Mouse (Mus musculus): ENCODE measurements around the gene Rbp1. TPM values are rescaled to one million over a fixed set of nuclear protein-coding genes. Genes with fewer than 3 reads are reported as not detected.
A peak's percentile ranks its signal among the peaks of the same experiment; 100 is the strongest.

The Rbp1 gene
- polyA plus RNA-seq, 1 experiment from 2014 or later, result 63.0 TPM

- H3K4me1 ChIP-seq, result peaks cover 5% of the 10 kb centered on the region; the same call in 1 of the 2 replicates
- H3K9me3 ChIP-seq, result no peaks in the 10 kb centered on the region
- no peaks in the 10 kb centered on the region for H3K27me3 ChIP-seq (replicated peaks; ENCODE audit: low read depth, poor library complexity, severe bottlenecking)
- H3K4me3 ChIP-seq, result no peak overlapping the region
- 41% methylated on average over 4 of the region's 4 CpGs for WGBS
- no peak overlapping the region for H3K27ac ChIP-seq (replicated peaks)
- H3K36me3 ChIP-seq (replicated peaks), result no peaks in the 10 kb centered on the region
- no peak for DNase-seq (ENCODE audit: low spot score)
Measured at GRCm38 (mm10) chr9:98482256-98482655, 59.5 kb downstream of the Rbp1 start.

GRCm38 (mm10) chr9:98485020-98485419, 62.3 kb downstream of the Rbp1 start:
- Histone ChIP-seq H3K27me3 (replicated peaks; ENCODE audit: low read depth, poor library complexity, severe bottlenecking) (no peaks in the 10 kb centered on the region), H3K4me3 (no peak overlapping the region), H3K36me3 (replicated peaks) (no peaks in the 10 kb centered on the region), H3K9me3 (no peaks in the 10 kb centered on the region), H3K4me1 (peaks cover 13% of the 10 kb centered on the region), H3K27ac (replicated peaks) (no peak overlapping the region)
- DNase-seq (ENCODE audit: low spot score), result no peak
- WGBS, result 81% methylated on average over 7 of the region's 7 CpGs

- 85% methylated on average over 3 of the region's 3 CpGs for WGBS
- H3K36me3 ChIP-seq (replicated peaks), result no peaks in the 10 kb centered on the region
- no peak for DNase-seq (ENCODE audit: low spot score)
- peaks cover 16% of the 10 kb centered on the region for H3K4me1 ChIP-seq
- no peak within 1 kb of the TSS for H3K27ac ChIP-seq (replicated peaks)
- no peaks in the 10 kb centered on the region for H3K9me3 ChIP-seq
- no peak within 1 kb of the TSS for H3K4me3 ChIP-seq
- H3K27me3 ChIP-seq (replicated peaks; ENCODE audit: low read depth, poor library complexity, severe bottlenecking), result no peaks in the 10 kb centered on the region
Measured at GRCm38 (mm10) chr9:98485815-98486214, 63.1 kb downstream of the Rbp1 start, which contains the start of gene Rbp2. Gene Rbp2, plus strand, starts transcription at chr9:98486115.

GRCm38 (mm10) chr9:98487273-98487672, 64.5 kb downstream of the Rbp1 start:
- no peak for DNase-seq (ENCODE audit: low spot score)
- Histone ChIP-seq H3K36me3 (replicated peaks) (no peaks in the 10 kb centered on the region), H3K9me3 (no peaks in the 10 kb centered on the region), H3K4me1 (peaks cover 13% of the 10 kb centered on the region), H3K4me3 (no peak overlapping the region), H3K27ac (replicated peaks) (no peak overlapping the region), H3K27me3 (replicated peaks; ENCODE audit: low read depth, poor library complexity, severe bottlenecking) (no peaks in the 10 kb centered on the region)
- WGBS, result 68% methylated on average over 6 of the region's 6 CpGs

GRCm38 (mm10) chr9:98489532-98489931, 66.8 kb downstream of the Rbp1 start:
- no peak overlapping the region for H3K4me3 ChIP-seq
- H3K27me3 ChIP-seq (replicated peaks; ENCODE audit: low read depth, poor library complexity, severe bottlenecking), result no peaks in the 10 kb centered on the region
- H3K4me1 ChIP-seq, result peaks cover 13% of the 10 kb centered on the region
- no peaks in the 10 kb centered on the region for H3K36me3 ChIP-seq (replicated peaks)
- no peak overlapping the region; the same call in 1 of the 2 replicates for H3K27ac ChIP-seq (replicated peaks)
- H3K9me3 ChIP-seq, result no peaks in the 10 kb centered on the region
- WGBS, result 83% methylated on average over 4 of the region's 4 CpGs
- no peak for DNase-seq (ENCODE audit: low spot score)

GRCm38 (mm10) chr9:98490128-98490527, 67.4 kb downstream of the Rbp1 start:
- H3K4me3 ChIP-seq, result no peak overlapping the region
- peaks cover 13% of the 10 kb centered on the region for H3K4me1 ChIP-seq
- 50% methylated on average over 4 of the region's 4 CpGs for WGBS
- DNase-seq (ENCODE audit: low spot score), result no peak
- H3K27ac ChIP-seq (replicated peaks), result peak overlapping the region; percentile 24; the same call in 1 of the 2 replicates
- no peaks in the 10 kb centered on the region for H3K27me3 ChIP-seq (replicated peaks; ENCODE audit: low read depth, poor library complexity, severe bottlenecking)
- H3K36me3 ChIP-seq (replicated peaks), result no peaks in the 10 kb centered on the region
- no peaks in the 10 kb centered on the region for H3K9me3 ChIP-seq

GRCm38 (mm10) chr9:98491071-98491470, 68.3 kb downstream of the Rbp1 start:
- Histone ChIP-seq H3K4me1 (peaks cover 13% of the 10 kb centered on the region), H3K9me3 (no peaks in the 10 kb centered on the region), H3K27me3 (replicated peaks; ENCODE audit: low read depth, poor library complexity, severe bottlenecking) (no peaks in the 10 kb centered on the region), H3K36me3 (replicated peaks) (no peaks in the 10 kb centered on the region), H3K4me3 (no peak overlapping the region), H3K27ac (replicated peaks) (no peak overlapping the region)
- WGBS, result 89% methylated on average over 5 of the region's 5 CpGs
- no peak for DNase-seq (ENCODE audit: low spot score)

GRCm38 (mm10) chr9:98492212-98492611, 69.5 kb downstream of the Rbp1 start:
- no peaks in the 10 kb centered on the region for H3K36me3 ChIP-seq (replicated peaks)
- DNase-seq (ENCODE audit: low spot score), result no peak
- peaks cover 13% of the 10 kb centered on the region for H3K4me1 ChIP-seq
- H3K27ac ChIP-seq (replicated peaks), result no peak overlapping the region
- no peaks in the 10 kb centered on the region for H3K27me3 ChIP-seq (replicated peaks; ENCODE audit: low read depth, poor library complexity, severe bottlenecking)
- no peak overlapping the region for H3K4me3 ChIP-seq
- H3K9me3 ChIP-seq, result no peaks in the 10 kb centered on the region
- 86% methylated on average over 5 of the region's 5 CpGs for WGBS

GRCm38 (mm10) chr9:98492821-98493220, 70.1 kb downstream of the Rbp1 start:
- peaks cover 17% of the 10 kb centered on the region for H3K4me1 ChIP-seq
- no peaks in the 10 kb centered on the region for H3K27me3 ChIP-seq (replicated peaks; ENCODE audit: low read depth, poor library complexity, severe bottlenecking)
- DNase-seq (ENCODE audit: low spot score), result no peak
- no peaks in the 10 kb centered on the region for H3K9me3 ChIP-seq
- H3K36me3 ChIP-seq (replicated peaks), result no peaks in the 10 kb centered on the region
- 74% methylated on average over 1 of the region's 1 CpGs for WGBS
- H3K4me3 ChIP-seq, result no peak overlapping the region
- H3K27ac ChIP-seq (replicated peaks), result no peak overlapping the region

Other genes with a start within 250 kb of the Rbp1 start
- gene Nmnat3, start 135.5 kb upstream of the Rbp1 start, polyA plus RNA-seq (2016; fragmentation: Nextera tagmentation; extraction: Ambion mirVana), result 2.4 and 3.4 TPM in 2 replicates
- gene Rbp2, start 63.2 kb downstream of the Rbp1 start, polyA plus RNA-seq (2016; fragmentation: Nextera tagmentation; extraction: Ambion mirVana), result 0.44 and 0.65 TPM in 2 replicates
- 159 and 163 TPM in 2 replicates for gene Copb2, start 140.8 kb downstream of the Rbp1 start, polyA plus RNA-seq (2016; fragmentation: Nextera tagmentation; extraction: Ambion mirVana)
- gene Mrps22, start 178.7 kb downstream of the Rbp1 start, polyA plus RNA-seq (2016; fragmentation: Nextera tagmentation; extraction: Ambion mirVana), result 80.0 and 82.5 TPM in 2 replicates

Data from embryonic facial prominence, embryonic 10.5 days (tissue).